Mouse (Mus musculus) G1E (cell line): ENCODE measurements around the gene Tmem179.

Experiments used
- CTCF ChIP-seq: IDR thresholded peaks from 2 replicates; pipeline ENCODE4 v1.5.1; 2012; ENCODE audit warnings: low read depth, low read length, inconsistent platforms, mixed read lengths
- GATA1 ChIP-seq: IDR thresholded peaks from 2 replicates; pipeline ENCODE4 v1.6.1; 2012; ENCODE audit warnings: borderline replicate concordance, low read length, inconsistent platforms, mixed read lengths
- POLR2AphosphoS5 ChIP-seq: IDR thresholded peaks from 2 replicates; pipeline ENCODE4 v1.6.1; 2012; ENCODE audit warnings: low read depth, low read length, inconsistent platforms; ENCODE audit not compliant: insufficient replicate concordance
- TAL1 ChIP-seq: conservative IDR thresholded peaks from 2 replicates; pipeline ENCODE4 v1.6.1; 2012; ENCODE audit warnings: low read depth, low read length, inconsistent platforms, mixed read lengths

DNA sequence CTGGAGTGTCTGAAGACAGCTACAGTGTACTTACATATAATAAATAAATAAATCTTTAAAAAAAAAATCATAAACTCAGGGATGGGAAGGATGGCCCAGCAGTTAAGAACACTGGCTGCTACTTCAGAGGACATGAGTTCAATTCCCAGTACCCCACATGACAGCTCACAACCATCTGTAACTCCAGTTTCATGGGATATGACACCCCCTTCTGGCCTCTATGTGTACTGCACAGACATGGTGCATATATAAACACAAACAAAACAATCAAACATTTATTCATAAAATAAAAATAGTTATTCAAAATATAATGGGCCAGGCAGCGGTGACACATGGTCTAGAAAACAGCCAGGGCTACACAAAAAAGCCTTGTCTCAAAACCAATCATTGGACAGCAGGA is 32.7 kb upstream of the Tmem179 start:
- TF ChIP-seq GATA1 (no peak), POLR2AphosphoS5 (no peak), CTCF (no peak), TAL1 (no peak)
